Mouse (Mus musculus): ENCODE results near the gene Rab8a.

Gene Rab8a

GRCm38 (mm10) chr8:72213536-72213935 lies 52.5 kb downstream of the Rab8a start, which contains the start of gene Gm11034:
Gm11034 (minus strand) TSS chr8:72213636.
- DNase-seq, result no peak

- DNase-seq, result no peak
These were observed 54.1 kb downstream of the Rab8a start for GRCm38 (mm10) chr8:72215060-72215459.

GRCm38 (mm10) chr8:72215871-72216270 lies 54.9 kb downstream of the Rab8a start:
- DNase-seq, result no peak

DNA sequence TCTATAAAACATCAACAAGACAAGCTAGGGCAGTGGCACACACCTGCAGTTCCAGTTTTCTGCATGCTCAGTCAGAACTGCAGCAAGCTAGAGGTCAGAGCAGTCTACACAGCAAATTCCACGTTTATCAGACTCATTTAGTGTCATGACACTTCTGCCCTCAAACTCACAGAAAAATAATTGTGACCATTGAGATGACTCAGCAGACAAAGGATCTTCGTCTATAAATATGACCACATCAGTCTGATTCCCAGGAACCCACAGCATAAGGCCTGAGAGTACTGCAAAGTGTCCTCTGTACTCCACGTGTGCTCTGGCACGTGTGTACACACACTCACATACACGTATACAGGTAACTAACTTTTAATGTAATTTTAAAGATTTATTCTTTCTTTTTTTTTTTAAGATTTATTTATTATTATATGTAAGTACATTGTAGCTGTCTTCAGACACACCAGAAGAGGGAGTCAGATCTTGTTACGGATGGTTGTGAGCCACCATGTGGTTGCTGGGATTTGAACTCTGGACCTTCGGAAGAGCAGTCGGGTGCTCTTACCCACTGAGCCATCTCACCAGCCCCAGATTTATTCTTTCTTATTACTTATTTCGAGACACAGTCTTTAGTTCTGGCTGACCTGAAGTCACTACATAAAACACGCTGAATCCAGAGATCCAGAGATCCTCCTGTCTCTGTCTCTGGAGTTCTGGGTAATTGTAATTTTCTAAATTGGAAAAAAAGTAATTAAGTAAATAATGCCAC lies 58.0 kb downstream of the Rab8a start:
- DNase-seq, result no peak

DNA sequence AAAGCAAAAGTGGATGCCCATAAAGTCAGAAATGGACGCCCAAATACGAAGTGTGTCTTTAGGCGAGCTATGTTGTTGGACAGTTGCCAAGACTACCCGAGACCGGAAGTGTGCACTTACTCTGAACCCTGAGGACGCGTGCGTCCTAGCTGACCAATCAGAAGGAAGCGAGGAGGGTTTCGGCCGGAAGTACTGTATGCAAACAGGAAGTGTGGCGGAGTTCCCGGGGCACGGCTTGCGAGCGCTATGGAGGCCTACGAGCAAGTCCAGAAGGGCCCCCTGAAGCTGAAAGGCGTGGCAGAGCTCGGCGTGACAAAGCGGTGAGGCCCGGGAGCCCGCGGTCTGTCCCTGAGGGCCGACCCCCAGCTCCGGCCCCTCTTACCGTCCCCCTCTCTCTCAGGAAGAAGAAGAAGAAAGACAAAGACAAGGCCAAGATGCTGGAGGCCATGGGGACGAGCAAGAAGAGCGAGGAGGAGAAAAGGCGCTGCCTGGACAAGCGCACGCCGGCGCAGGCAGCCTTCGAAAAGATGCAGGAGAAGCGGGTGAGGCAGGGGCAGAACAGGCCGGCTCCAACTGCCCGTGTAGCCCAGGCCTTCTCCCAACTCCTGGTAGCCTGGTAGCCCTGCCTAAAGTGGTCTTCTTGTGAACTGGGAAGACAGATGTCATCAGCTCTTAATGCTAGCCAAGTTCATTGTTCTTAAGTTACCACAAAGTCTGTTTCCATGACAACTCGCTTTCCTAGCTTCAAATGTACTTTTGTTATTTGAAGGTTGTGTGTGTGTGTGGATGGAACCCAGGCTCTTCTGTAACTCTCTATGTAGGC lies 58.8 kb downstream of the Rab8a start, which contains the start of gene Fam32a:
Gene Fam32a (plus strand): TSS at position 190 of the 823 bp plus-strand sequence.
- DNase-seq, result peak; percentile 94

DNA sequence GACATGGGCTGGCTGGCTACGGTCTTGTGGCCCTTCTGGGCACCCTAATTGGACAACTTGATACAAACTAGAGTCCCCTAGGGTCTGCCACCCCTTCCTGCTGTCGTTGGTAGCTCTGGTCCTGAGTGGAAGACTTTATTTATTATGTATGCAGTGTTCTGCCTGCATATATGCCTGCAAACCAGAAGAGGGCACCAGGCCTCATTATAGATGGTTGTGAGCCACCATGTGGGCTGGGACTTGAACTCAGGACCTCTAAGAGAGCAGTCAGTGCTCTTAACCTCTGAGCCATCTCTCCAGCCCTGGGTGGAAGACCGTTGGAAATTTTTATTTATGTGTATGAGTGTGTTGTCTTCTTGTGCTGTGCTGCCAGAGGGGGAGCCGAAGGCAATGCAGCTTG lies 59.8 kb downstream of the Rab8a start:
- DNase-seq, result no peak

- DNase-seq, result no peak
These were observed 61.7 kb downstream of the Rab8a start for GRCm38 (mm10) chr8:72222656-72223055.

Data from layer of hippocampus, adult 9-11 months (tissue).